Mouse (Mus musculus) hindbrain, embryonic 16.5 days (tissue): ENCODE measurements around the gene Trp53inp2. TPM values are rescaled to one million over a fixed set of nuclear protein-coding genes. Genes with fewer than 3 reads are reported as not detected.

Experiments used
- ATAC-seq: fragments of 200-750 bp; cut with Nextera tagmentation; 2 replicates; pipeline ENCODE4 v1.8.0; 2017; ENCODE audit warnings: moderate TSS enrichment, moderate library complexity
- H3K27ac ChIP-seq: fragments of 300-500 bp; sonication (generic); 2 replicates; pipeline ENCODE4 v1.5.1; 2014; ENCODE audit warnings: low read depth, mild to moderate bottlenecking, control low read depth, low read length, moderate library complexity
- H3K27me3 ChIP-seq: fragments of 300-500 bp; sonication (generic); replicated peaks from 2 replicates; pipeline ENCODE4 v1.6.1; 2014; ENCODE audit warnings: low read length; ENCODE audit not compliant: control insufficient read depth, insufficient read depth
- H3K36me3 ChIP-seq: fragments of 300-500 bp; sonication (generic); 2 replicates; pipeline ENCODE4 v1.6.1; 2014; ENCODE audit warnings: mild to moderate bottlenecking, low read length, moderate library complexity, mixed read lengths; ENCODE audit not compliant: control insufficient read depth, insufficient read depth
- H3K4me1 ChIP-seq: fragments of 300-500 bp; sonication (generic); 2 replicates; pipeline ENCODE4 v1.6.1; 2014; ENCODE audit warnings: low read depth, low read length; ENCODE audit not compliant: control insufficient read depth, insufficient read depth
- H3K4me2 ChIP-seq: fragments of 300-500 bp; sonication (generic); 2 replicates; pipeline ENCODE4 v1.6.1; 2014; ENCODE audit warnings: mild to moderate bottlenecking, low read length, control low read depth, moderate library complexity
- H3K4me3 ChIP-seq: fragments of 300-500 bp; sonication (generic); 2 replicates; pipeline ENCODE4 v1.5.1; 2014; ENCODE audit warnings: mild to moderate bottlenecking, low read length, control low read depth, moderate library complexity
- H3K9ac ChIP-seq: fragments of 300-500 bp; sonication (generic); 2 replicates; pipeline ENCODE4 v1.6.1; 2014; ENCODE audit warnings: low read depth, mild to moderate bottlenecking, control low read depth, low read length, moderate library complexity
- H3K9me3 ChIP-seq: fragments of 300-500 bp; sonication (generic); 2 replicates; pipeline ENCODE4 v1.6.1; 2014; ENCODE audit warnings: mild to moderate bottlenecking, low read length, moderate library complexity; ENCODE audit not compliant: control insufficient read depth
- WGBS: fragments of 180-500 bp; shearing (Covaris S2); extraction: QIAGEN DNeasy Blood & Tissue Kit; methylation state at CpG from one replicate; pipeline ENCODE4 v1.1.7; 2014; 5-methylcytosine and 5-hydroxymethylcytosine counted together
- polyA plus RNA-seq: library from polyadenylated mRNA; unstranded; fragments of >200 nt; fragmentation: Nextera tagmentation; extraction: Ambion mirVana; gene quantifications from 2 replicates; pipeline ENCODE4 v1.2.1, GENCODE M21; 2015

The Trp53inp2 gene
- polyA plus RNA-seq, 1 experiment from 2014 or later, result 92.1 TPM

GRCm38 (mm10) chr2:155357686-155358399, 23.0 kb upstream of the Trp53inp2 start:
- Histone ChIP-seq H3K27ac (peak overlapping the region; percentile 69), H3K36me3 (no peaks in the 10 kb centered on the region), H3K4me1 (peaks cover 5% of the 10 kb centered on the region), H3K9ac (peak overlapping the region; percentile 59), H3K27me3 (no peaks in the 10 kb centered on the region), H3K9me3 (no peaks in the 10 kb centered on the region), H3K4me3 (peak overlapping the region; percentile 71), H3K4me2 (peak overlapping the region; percentile 61)
- 31% methylated on average over 14 of the region's 14 CpGs for WGBS
- ATAC-seq, result peak; percentile 68

DNA sequence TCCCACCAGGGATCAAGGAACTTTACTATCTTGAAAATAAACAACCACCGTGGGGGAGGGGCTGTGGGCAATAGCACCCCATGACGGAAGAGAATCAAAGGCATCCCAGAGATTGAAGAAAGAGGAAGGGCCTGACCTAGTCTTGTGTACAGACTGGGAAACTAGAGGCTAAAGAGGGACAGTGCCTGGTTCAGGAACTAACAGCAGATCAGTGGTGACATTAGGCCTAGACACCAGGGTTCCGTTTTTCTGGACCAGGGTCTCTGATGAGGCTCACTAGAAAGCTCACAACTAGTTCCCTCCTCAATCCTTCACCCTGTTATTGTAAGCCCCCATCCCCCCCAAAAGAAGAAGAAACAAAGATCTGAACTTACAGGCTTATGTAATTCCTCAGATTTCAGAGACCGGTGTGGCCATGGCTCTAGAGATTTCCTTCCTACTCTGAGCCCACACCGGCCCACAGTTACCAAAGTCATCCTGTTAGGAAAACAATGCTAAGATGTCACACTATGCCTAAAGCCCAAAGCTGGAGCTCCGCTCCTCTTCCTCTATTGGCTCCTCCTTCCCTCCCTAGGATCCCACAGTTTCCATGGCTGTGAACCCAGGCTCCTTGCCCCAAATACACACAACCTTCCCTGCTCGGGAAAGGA, 13.1 kb upstream of the Trp53inp2 start:
- H3K36me3 ChIP-seq, result no peaks in the 10 kb centered on the region
- ATAC-seq, result no peak
- H3K27ac ChIP-seq, result no peak overlapping the region
- H3K4me1 ChIP-seq, result no peaks in the 10 kb centered on the region
- H3K9me3 ChIP-seq, result no peaks in the 10 kb centered on the region
- H3K9ac ChIP-seq, result no peak overlapping the region
- 79% methylated on average over 7 of the region's 7 CpGs for WGBS
- H3K4me3 ChIP-seq, result no peak overlapping the region
- H3K4me2 ChIP-seq, result no peak overlapping the region
- H3K27me3 ChIP-seq, result no peaks in the 10 kb centered on the region

- no peak for ATAC-seq
- Histone ChIP-seq H3K36me3 (no peaks in the 10 kb centered on the region), H3K9me3 (no peaks in the 10 kb centered on the region), H3K27ac (no peak overlapping the region), H3K4me2 (no peak overlapping the region), H3K4me3 (no peak overlapping the region), H3K27me3 (no peaks in the 10 kb centered on the region), H3K9ac (no peak overlapping the region), H3K4me1 (no peaks in the 10 kb centered on the region)
- WGBS, result 65% methylated on average over 7 of the region's 7 CpGs
Observed at GRCm38 (mm10) chr2:155369333-155369883, 11.5 kb upstream of the Trp53inp2 start.

DNA sequence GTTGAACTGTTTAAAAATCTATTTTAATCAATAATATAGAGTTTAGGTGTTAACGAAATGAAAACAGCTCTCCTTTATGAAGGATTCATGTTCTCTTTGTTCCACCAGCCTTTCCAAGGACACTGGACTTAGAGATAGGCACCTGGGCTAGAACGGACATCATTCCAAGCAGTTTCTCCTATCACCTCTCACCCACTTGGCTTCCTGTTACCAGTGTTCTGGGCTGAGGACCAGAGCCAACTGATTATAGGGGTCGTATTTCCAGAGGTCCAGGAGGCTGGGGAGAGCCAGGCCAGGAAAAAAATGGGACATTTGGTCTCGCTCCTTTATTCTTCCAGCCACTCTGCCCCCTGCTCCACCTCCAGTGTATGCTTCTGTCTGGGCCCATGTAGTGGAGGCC, 8.4 kb upstream of the Trp53inp2 start:
- WGBS, result 72% methylated on average over 4 of the region's 4 CpGs
- ATAC-seq, result no peak

GRCm38 (mm10) chr2:155373302-155373701, 7.6 kb upstream of the Trp53inp2 start:
- Histone ChIP-seq H3K36me3 (no peaks in the 10 kb centered on the region), H3K27ac (no peak overlapping the region), H3K4me2 (no peak overlapping the region), H3K9ac (no peak overlapping the region), H3K27me3 (no peaks in the 10 kb centered on the region), H3K4me1 (no peaks in the 10 kb centered on the region), H3K4me3 (no peak overlapping the region), H3K9me3 (no peaks in the 10 kb centered on the region)
- no peak for ATAC-seq
- 76% methylated on average over 1 of the region's 1 CpGs for WGBS

More for the DNA sequence above, 8.4 kb upstream of the Trp53inp2 start:
- no peak overlapping the region for H3K27ac ChIP-seq
- no peak overlapping the region for H3K4me3 ChIP-seq
- no peaks in the 10 kb centered on the region for H3K9me3 ChIP-seq
- H3K9ac ChIP-seq, result no peak overlapping the region
- H3K36me3 ChIP-seq, result no peaks in the 10 kb centered on the region
- H3K27me3 ChIP-seq, result no peaks in the 10 kb centered on the region
- no peak overlapping the region for H3K4me2 ChIP-seq
- no peaks in the 10 kb centered on the region for H3K4me1 ChIP-seq

GRCm38 (mm10) chr2:155373886-155374285, 7.0 kb upstream of the Trp53inp2 start:
- no peaks in the 10 kb centered on the region for H3K36me3 ChIP-seq
- no peaks in the 10 kb centered on the region for H3K9me3 ChIP-seq

DNA sequence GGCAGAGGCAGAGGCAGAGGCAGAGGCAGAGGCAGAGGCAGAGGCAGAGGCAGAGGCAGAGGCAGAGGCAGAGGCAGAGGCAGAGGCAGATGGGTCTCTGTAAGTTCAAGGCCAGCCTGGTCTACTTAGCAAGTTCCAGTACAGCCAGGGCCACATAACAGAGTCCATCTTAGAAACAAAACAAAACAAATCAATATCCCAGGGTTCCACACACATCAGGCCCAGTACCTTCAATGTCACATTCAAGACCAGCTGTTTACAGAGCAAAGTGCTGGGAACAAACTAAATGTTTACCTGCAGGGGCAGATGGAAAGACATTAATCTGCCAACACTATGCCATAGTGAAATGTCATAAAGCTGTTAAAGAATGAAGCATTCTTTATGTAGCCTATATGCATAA, 6.3 kb upstream of the Trp53inp2 start:
- Histone ChIP-seq H3K4me3 (no peak overlapping the region), H3K9ac (no peak overlapping the region), H3K4me1 (no peaks in the 10 kb centered on the region), H3K4me2 (no peak overlapping the region), H3K27ac (no peak overlapping the region), H3K36me3 (no peaks in the 10 kb centered on the region), H3K9me3 (no peaks in the 10 kb centered on the region), H3K27me3 (no peaks in the 10 kb centered on the region)
- no peak for ATAC-seq

More at GRCm38 (mm10) chr2:155373886-155374285, 7.0 kb upstream of the Trp53inp2 start:
- WGBS, result 80% methylated on average over 1 of the region's 1 CpGs
- Histone ChIP-seq H3K4me3 (no peak overlapping the region), H3K4me2 (no peak overlapping the region), H3K4me1 (no peaks in the 10 kb centered on the region), H3K27me3 (no peaks in the 10 kb centered on the region), H3K9ac (no peak overlapping the region), H3K27ac (no peak overlapping the region)
- no peak for ATAC-seq

DNA sequence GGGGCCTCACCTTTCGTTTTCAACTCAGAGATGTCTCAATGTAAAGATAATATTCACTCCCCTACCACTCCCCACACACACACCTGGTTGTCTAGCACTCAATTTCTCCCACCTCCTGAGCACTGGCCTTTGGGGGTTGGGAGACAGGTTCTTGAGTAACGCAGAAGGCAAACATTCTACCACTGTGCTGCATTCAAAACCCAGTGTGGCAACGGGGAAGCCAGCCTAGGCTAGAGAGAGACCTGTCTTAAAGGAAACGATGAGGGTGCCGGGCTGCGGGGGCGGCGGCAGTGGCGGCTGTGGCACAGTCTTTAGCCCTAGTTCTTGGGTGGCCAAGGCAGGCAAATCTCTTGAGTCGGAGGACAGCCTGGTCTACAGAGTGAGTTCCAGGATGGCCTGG, 4.7 kb upstream of the Trp53inp2 start:
- no peak for ATAC-seq
- Histone ChIP-seq H3K36me3 (no peaks in the 10 kb centered on the region), H3K4me2 (no peak overlapping the region), H3K27me3 (no peaks in the 10 kb centered on the region), H3K9ac (no peak overlapping the region), H3K27ac (no peak overlapping the region), H3K4me3 (no peak overlapping the region), H3K4me1 (peaks cover 11% of the 10 kb centered on the region), H3K9me3 (no peaks in the 10 kb centered on the region)
- WGBS, result 89% methylated on average over 10 of the region's 10 CpGs

GRCm38 (mm10) chr2:155381060-155381437, 190 bp downstream of the Trp53inp2 start:
- peaks cover 3% of the 10 kb centered on the region; the same call in 1 of the 2 replicates for H3K36me3 ChIP-seq
- peak overlapping the region; percentile 64 for H3K4me3 ChIP-seq
- peak overlapping the region; percentile 99 for H3K27ac ChIP-seq
- peaks cover 41% of the 10 kb centered on the region for H3K4me1 ChIP-seq
- H3K4me2 ChIP-seq, result peak overlapping the region; percentile 84
- no peaks in the 10 kb centered on the region for H3K27me3 ChIP-seq
- no peak for ATAC-seq
- H3K9ac ChIP-seq, result peak overlapping the region; percentile 94
- no peaks in the 10 kb centered on the region for H3K9me3 ChIP-seq
- WGBS, result under 1% methylated on average over 11 of the region's 11 CpGs
